Mouse (Mus musculus): Measurements from ENCODE around the gene Rps5. TPM values are rescaled to one million over a fixed set of nuclear protein-coding genes. Genes with fewer than 3 reads are reported as not detected.
"Not testable (repeated sequence)": the region's sequence is repeated elsewhere in the genome, so short reads cannot be mapped to it uniquely, and the experiment has no call there.

Gene Rps5
- 603 and 620 TPM in 2 replicates for polyA plus RNA-seq (2016; fragmentation: Nextera tagmentation; extraction: Ambion mirVana)

- Histone ChIP-seq H3K27ac (replicated peaks) (peak within 1 kb of the TSS; percentile 91), H3K4me3 (peak within 1 kb of the TSS; percentile 74), H3K4me1 (peaks cover 18% of the 10 kb centered on the region), H3K27me3 (peaks cover 20% of the 10 kb centered on the region), H3K4me2 (replicated peaks) (peak within 1 kb of the TSS; percentile 96), H3K36me3 (peaks cover 38% of the 10 kb centered on the region), H3K9me3 (no peaks in the 10 kb centered on the region), H3K9ac (replicated peaks) (peak within 1 kb of the TSS; percentile 80)
- WGBS: under 1% methylated on average over 55 of the region's 55 CpGs
- peak; percentile 98 for ATAC-seq (ENCODE audit: low FRiP score, low read depth)
These were observed at the start of gene Rps5 for GRCm38 (mm10) chr7:12921705-12922465. Rps5 (plus strand) TSS chr7:12922290.

- H3K27ac ChIP-seq (replicated peaks): no peak overlapping the region
- no peak overlapping the region for H3K4me3 ChIP-seq
- no peaks in the 10 kb centered on the region for H3K36me3 ChIP-seq
- H3K9me3 ChIP-seq: peaks cover 3% of the 10 kb centered on the region; the same call in 1 of the 2 replicates
- no peak for ATAC-seq (ENCODE audit: low FRiP score, low read depth)
- WGBS: 29% methylated on average over 3 of the region's 3 CpGs
- H3K27me3 ChIP-seq: no peaks in the 10 kb centered on the region
- no peak overlapping the region for H3K9ac ChIP-seq (replicated peaks)
- H3K4me1 ChIP-seq: no peaks in the 10 kb centered on the region
- no peak overlapping the region for H3K4me2 ChIP-seq (replicated peaks)
These were observed 47.8 kb upstream of the Rps5 start for GRCm38 (mm10) chr7:12874301-12874700.

GRCm38 (mm10) chr7:12880036-12880435 is 42.1 kb upstream of the Rps5 start:
- Histone ChIP-seq H3K4me3 (no peak overlapping the region), H3K36me3 (peaks cover 8% of the 10 kb centered on the region), H3K4me1 (peaks cover 13% of the 10 kb centered on the region), H3K9ac (replicated peaks) (no peak overlapping the region), H3K27me3 (no peaks in the 10 kb centered on the region), H3K4me2 (replicated peaks) (no peak overlapping the region; the same call in 1 of the 2 replicates), H3K27ac (replicated peaks) (no peak overlapping the region), H3K9me3 (no peaks in the 10 kb centered on the region)
- ATAC-seq (ENCODE audit: low FRiP score, low read depth): no peak

- Histone ChIP-seq H3K4me1 (peaks cover 13% of the 10 kb centered on the region), H3K4me2 (replicated peaks) (peak overlapping the region; percentile 75), H3K36me3 (peaks cover 13% of the 10 kb centered on the region), H3K4me3 (peak overlapping the region; percentile 75), H3K9ac (replicated peaks) (peak overlapping the region; percentile 72; the same call in 1 of the 2 replicates)
- H3K27ac ChIP-seq (replicated peaks); H3K27me3 ChIP-seq; H3K9me3 ChIP-seq: not testable (repeated sequence)
- ATAC-seq (ENCODE audit: low FRiP score, low read depth): peak; percentile 36
- WGBS: 47% methylated on average over 8 of the region's 8 CpGs
These were observed 41.6 kb upstream of the Rps5 start for GRCm38 (mm10) chr7:12880497-12880896.

- H3K9ac ChIP-seq (replicated peaks): peak within 1 kb of the TSS; percentile 72
- peaks cover 13% of the 10 kb centered on the region for H3K4me1 ChIP-seq
- no peaks in the 10 kb centered on the region for H3K9me3 ChIP-seq
- H3K4me3 ChIP-seq: peak within 1 kb of the TSS; percentile 75
- H3K4me2 ChIP-seq (replicated peaks): peak within 1 kb of the TSS; percentile 75
- H3K36me3 ChIP-seq: peaks cover 19% of the 10 kb centered on the region
- H3K27ac ChIP-seq (replicated peaks): no peak within 1 kb of the TSS
- WGBS: under 1% methylated on average over 35 of the region's 35 CpGs
- H3K27me3 ChIP-seq: no peaks in the 10 kb centered on the region
- ATAC-seq (ENCODE audit: low FRiP score, low read depth): peak; percentile 100
These were observed 41.0 kb upstream of the Rps5 start, which contains the start of gene Zfp128 for GRCm38 (mm10) chr7:12880911-12881660. Zfp128 (plus strand) TSS chr7:12881177.

- no peak for ATAC-seq (ENCODE audit: low FRiP score, low read depth)
- Histone ChIP-seq H3K4me1 (peaks cover 10% of the 10 kb centered on the region), H3K27ac (replicated peaks) (no peak overlapping the region), H3K27me3 (no peaks in the 10 kb centered on the region), H3K36me3 (peaks cover 72% of the 10 kb centered on the region), H3K4me2 (replicated peaks) (no peak overlapping the region), H3K9me3 (no peaks in the 10 kb centered on the region), H3K4me3 (no peak overlapping the region), H3K9ac (replicated peaks) (no peak overlapping the region)
- 93% methylated on average over 12 of the region's 12 CpGs for WGBS
These were observed 35.4 kb upstream of the Rps5 start for GRCm38 (mm10) chr7:12886563-12887266.

GRCm38 (mm10) chr7:12887585-12887984 is 34.5 kb upstream of the Rps5 start:
- peaks cover under 1% of the 10 kb centered on the region; the same call in 1 of the 2 replicates for H3K4me1 ChIP-seq
- no peak overlapping the region for H3K4me3 ChIP-seq
- no peaks in the 10 kb centered on the region for H3K9me3 ChIP-seq
- WGBS: 94% methylated on average over 5 of the region's 5 CpGs
- H3K9ac ChIP-seq (replicated peaks): no peak overlapping the region
- no peak overlapping the region for H3K27ac ChIP-seq (replicated peaks)
- H3K4me2 ChIP-seq (replicated peaks): no peak overlapping the region
- H3K36me3 ChIP-seq: peaks cover 79% of the 10 kb centered on the region
- H3K27me3 ChIP-seq: no peaks in the 10 kb centered on the region
- no peak for ATAC-seq (ENCODE audit: low FRiP score, low read depth)

- Histone ChIP-seq H3K4me3 (no peak overlapping the region), H3K9ac (replicated peaks) (no peak overlapping the region), H3K27me3 (no peaks in the 10 kb centered on the region), H3K36me3 (peaks cover 62% of the 10 kb centered on the region), H3K4me1 (no peaks in the 10 kb centered on the region), H3K9me3 (no peaks in the 10 kb centered on the region), H3K4me2 (replicated peaks) (no peak overlapping the region), H3K27ac (replicated peaks) (no peak overlapping the region)
- 94% methylated on average over 14 of the region's 14 CpGs for WGBS
- no peak for ATAC-seq (ENCODE audit: low FRiP score, low read depth)
These were observed 31.2 kb upstream of the Rps5 start for GRCm38 (mm10) chr7:12890928-12891327.

- ATAC-seq (ENCODE audit: low FRiP score, low read depth): no peak
- H3K36me3 ChIP-seq: peaks cover 58% of the 10 kb centered on the region
- no peak overlapping the region for H3K4me2 ChIP-seq (replicated peaks)
- H3K9ac ChIP-seq (replicated peaks): no peak overlapping the region
- no peak overlapping the region for H3K4me3 ChIP-seq
- no peaks in the 10 kb centered on the region for H3K27me3 ChIP-seq
- no peaks in the 10 kb centered on the region for H3K9me3 ChIP-seq
- 78% methylated on average over 1 of the region's 1 CpGs for WGBS
- no peaks in the 10 kb centered on the region for H3K4me1 ChIP-seq
- no peak overlapping the region for H3K27ac ChIP-seq (replicated peaks)
These were observed 30.8 kb upstream of the Rps5 start for GRCm38 (mm10) chr7:12891334-12891733.

GRCm38 (mm10) chr7:12897655-12898410 is 24.3 kb upstream of the Rps5 start, which contains the start of gene Zscan22:
Zscan22 (plus strand) TSS chr7:12897815.
- WGBS: 7% methylated on average over 36 of the region's 36 CpGs
- Histone ChIP-seq H3K4me3 (peak within 1 kb of the TSS; percentile 65), H3K27me3 (no peaks in the 10 kb centered on the region), H3K9me3 (no peaks in the 10 kb centered on the region), H3K4me1 (no peaks in the 10 kb centered on the region), H3K36me3 (0 out of 2 replicates have a peak, but pooled peaks cover 3% of the 10 kb centered on the region), H3K27ac (replicated peaks) (0 out of 2 replicates have a peak within 1 kb of the TSS, but pooled peaks have one; percentile 30), H3K9ac (replicated peaks) (peak within 1 kb of the TSS; percentile 49; the same call in 1 of the 2 replicates), H3K4me2 (replicated peaks) (peak within 1 kb of the TSS; percentile 52)
- peak; percentile 99 for ATAC-seq (ENCODE audit: low FRiP score, low read depth)

GRCm38 (mm10) chr7:12901517-12901916 is 20.6 kb upstream of the Rps5 start:
- H3K9me3 ChIP-seq: no peaks in the 10 kb centered on the region
- H3K9ac ChIP-seq (replicated peaks): no peak overlapping the region
- H3K27ac ChIP-seq (replicated peaks): no peak overlapping the region
- ATAC-seq (ENCODE audit: low FRiP score, low read depth): no peak
- 94% methylated on average over 5 of the region's 5 CpGs for WGBS
- no peak overlapping the region for H3K4me3 ChIP-seq
- peaks cover 32% of the 10 kb centered on the region for H3K36me3 ChIP-seq
- H3K4me1 ChIP-seq: no peaks in the 10 kb centered on the region
- H3K27me3 ChIP-seq: no peaks in the 10 kb centered on the region
- H3K4me2 ChIP-seq (replicated peaks): no peak overlapping the region
